Comparison of ENCODE assay signal across 27 mouse cellular contexts in genomic region chr10:127583649-127584048, GRCm38 (mm10). TPM values are rescaled to one million over a fixed set of nuclear protein-coding genes. Genes with fewer than 3 reads are reported as not detected.
DNase-seq lines count a peak whose midpoint lies in the region; ATAC-seq and TF ChIP-seq lines count a peak whose summit lies in the region.
"Had no signal": no experiment of that assay in that cellular context is flagged by ENCODE, and none has a peak within 500 bp of the region (broad histone marks: within the 10 kb centered on the region; RNA-seq: fewer than 3 reads in every experiment).

No protein-coding gene starts in this region.

- no peak for TF ChIP-seq CTCF in kidney, postnatal 0 days (IDR thresholded peaks at IDR 0.05; ENCODE audit: low read depth)

- H3K27ac ChIP-seq in kidney, postnatal 0 days: no peak overlapping the region
- H3K27ac ChIP-seq in forebrain, embryonic 10.5 days: no peak overlapping the region
- H3K27ac ChIP-seq: embryonic facial prominence, embryonic 10.5 days; embryonic facial prominence, embryonic 15.5 days; heart, embryonic 15.5 days; hindbrain, embryonic 13.5 days; kidney, embryonic 15.5 days; limb, embryonic 10.5 days; limb, embryonic 15.5 days; liver, embryonic 13.5 days; neural tube, embryonic 12.5 days had no signal

- H3K4me1 ChIP-seq in kidney, postnatal 0 days (replicated peaks; ENCODE audit: insufficient read depth, low read length): no peaks in the 10 kb centered on the region
- peaks cover 4% of the 10 kb centered on the region; the same call in 1 of the 2 replicates for H3K4me1 ChIP-seq in forebrain, embryonic 10.5 days
- H3K4me1 ChIP-seq: embryonic facial prominence, embryonic 15.5 days; heart, embryonic 15.5 days; hindbrain, embryonic 13.5 days; limb, embryonic 10.5 days; limb, embryonic 15.5 days; neural tube, embryonic 12.5 days had no signal

- WGBS in kidney, postnatal 0 days: 71% methylated on average over 8 of the region's 8 CpGs
- 90% methylated on average over 8 of the region's 8 CpGs for WGBS in forebrain, embryonic 10.5 days

- no peak overlapping the region for H3K4me2 ChIP-seq in kidney, postnatal 0 days (ENCODE audit: low read length)
- no peak overlapping the region for H3K4me2 ChIP-seq in myocyte (ENCODE audit: low read depth)
- H3K4me2 ChIP-seq: embryonic facial prominence, embryonic 15.5 days; heart, embryonic 15.5 days; hindbrain, embryonic 13.5 days; kidney, embryonic 15.5 days; limb, embryonic 15.5 days; liver, embryonic 13.5 days; lung, embryonic 14.5 days; midbrain, embryonic 11.5 days; neural tube, embryonic 12.5 days had no signal

- peak; percentile 49; the same call in 1 of the 2 replicates for ATAC-seq in kidney, postnatal 0 days (replicated peaks; ENCODE audit: low FRiP score, low read depth)
- ATAC-seq: forebrain, embryonic 14.5 days; midbrain, embryonic 16.5 days had no signal

- H3K27me3 ChIP-seq in kidney, postnatal 0 days (ENCODE audit: insufficient read depth, low read length): no peaks in the 10 kb centered on the region
- H3K27me3 ChIP-seq in myocyte (ENCODE audit: control insufficient read depth, insufficient read depth, insufficient read length): no peaks in the 10 kb centered on the region
- H3K27me3 ChIP-seq in forebrain, embryonic 10.5 days (ENCODE audit: poor library complexity, severe bottlenecking): no peaks in the 10 kb centered on the region
- H3K27me3 ChIP-seq: embryonic facial prominence, embryonic 15.5 days; heart, embryonic 15.5 days; hindbrain, embryonic 13.5 days; kidney, embryonic 15.5 days; limb, embryonic 15.5 days; liver, embryonic 13.5 days; neural tube, embryonic 12.5 days had no signal

- no peaks in the 10 kb centered on the region for H3K79me2 ChIP-seq in myocyte (ENCODE audit: control insufficient read depth, insufficient read depth)

- H3K36me3 ChIP-seq in kidney, postnatal 0 days (ENCODE audit: insufficient read depth, low read length): no peaks in the 10 kb centered on the region
- peaks cover 50% of the 10 kb centered on the region for H3K36me3 ChIP-seq in myocyte (ENCODE audit: control insufficient read depth, insufficient read depth)
- H3K36me3 ChIP-seq in forebrain, embryonic 10.5 days (replicated peaks): peaks cover 96% of the 10 kb centered on the region

- DNase-seq in kidney, postnatal 0 days (ENCODE audit: low spot score): no peak
- DNase-seq in kidney, postnatal 4 days: no peak
- DNase-seq in urinary bladder, postnatal 36 days (ENCODE audit: low spot score in 2 of 2): peak; percentile 74 to 81
- no peak for DNase-seq in urinary bladder, postnatal 10 days (ENCODE audit: low spot score)
- DNase-seq in forebrain, embryonic 10.5 days (ENCODE audit: extremely low spot score, low spot score): no peak
- DNase-seq in thymus, postnatal 36 days: no peak
- DNase-seq in testis, postnatal 14 days (ENCODE audit: low spot score): no peak
- DNase-seq: adrenal gland, postnatal 25 days; gastrocnemius, postnatal 14 days; kidney, adult 18-20 months; kidney, postnatal 36 days; layer of hippocampus, postnatal 36 days; liver, embryonic 13.5 days; lung, embryonic 14.5 days; lung, postnatal 36 days had no signal

- no peaks in the 10 kb centered on the region for H3K9me3 ChIP-seq in kidney, postnatal 0 days (replicated peaks; ENCODE audit: low read length)
- H3K9me3 ChIP-seq in forebrain, embryonic 10.5 days: no peaks in the 10 kb centered on the region
- H3K9me3 ChIP-seq: embryonic facial prominence, embryonic 10.5 days; embryonic facial prominence, embryonic 15.5 days; heart, embryonic 15.5 days; hindbrain, embryonic 13.5 days; kidney, embryonic 15.5 days; limb, embryonic 10.5 days; limb, embryonic 15.5 days; liver, embryonic 13.5 days; neural tube, embryonic 12.5 days had no signal

- TF ChIP-seq POLR2A in myocyte (IDR thresholded peaks at IDR 0.05; ENCODE audit: insufficient read length, low read depth): no peak

- no peak overlapping the region for H3ac ChIP-seq in myocyte (ENCODE audit: control insufficient read depth, insufficient read length)

- no peak overlapping the region for H3K9ac ChIP-seq in kidney, postnatal 0 days (ENCODE audit: low read depth, low read length)
- H3K9ac ChIP-seq: embryonic facial prominence, embryonic 15.5 days; heart, embryonic 15.5 days; hindbrain, embryonic 13.5 days; kidney, embryonic 15.5 days; limb, embryonic 15.5 days; liver, embryonic 13.5 days; lung, embryonic 14.5 days; neural tube, embryonic 12.5 days had no signal

- no peak overlapping the region for H3K4me3 ChIP-seq in kidney, postnatal 0 days (replicated peaks; ENCODE audit: low read depth, low read length)
- no peak overlapping the region for H3K4me3 ChIP-seq in myocyte
- no peak overlapping the region for H3K4me3 ChIP-seq in forebrain, embryonic 10.5 days
- H3K4me3 ChIP-seq: embryonic facial prominence, embryonic 10.5 days; embryonic facial prominence, embryonic 15.5 days; heart, embryonic 15.5 days; hindbrain, embryonic 13.5 days; kidney, embryonic 15.5 days; limb, embryonic 10.5 days; limb, embryonic 15.5 days; liver, embryonic 13.5 days; neural tube, embryonic 12.5 days had no signal

TF ChIP-seq in myocyte, 11 proteins besides CTCF, POLR2A, EP300 and RAD21:
- TF ChIP-seq MYOD1 (IDR thresholded peaks at IDR 0.05; ENCODE audit: control insufficient read depth in 1 of 3, insufficient read length in 2 of 3, low read depth in 2 of 3): peak in 2 of 3 experiments; percentile 11 to 72
- peak in 1 of 3 experiments; percentile 77 for TF ChIP-seq MYOG (IDR thresholded peaks at IDR 0.05; ENCODE audit: control insufficient read depth in 1 of 3, insufficient read depth in 1 of 3, insufficient read length in 2 of 3, low read depth in 2 of 3)
- TF ChIP-seq REST (IDR thresholded peaks at IDR 0.05; ENCODE audit: insufficient read depth, insufficient read length): no peak
- no peak for TF ChIP-seq USF1 (IDR thresholded peaks at IDR 0.05; ENCODE audit: low read depth)
TF ChIP-seq in myocyte: peak in this region for 2.

RNA-seq across cellular contexts. Expression of gene Lrp1, which starts 37.3 kb away (rescaled TPM):
- 42.6 and 44.5 TPM in 2 replicates for polyA plus RNA-seq in kidney, postnatal 0 days (2015; fragmentation: Nextera tagmentation; extraction: Ambion mirVana)
- 244 TPM for polyA plus RNA-seq in myocyte (2012; fragmentation: generic; extraction: Trizol)
- 66.5 and 67.4 TPM in 2 replicates for polyA plus RNA-seq in forebrain, embryonic 10.5 days (2016; fragmentation: Nextera tagmentation; extraction: Ambion mirVana)

RNA-seq across cellular contexts. Expression of gene Nxph4, which starts 49.3 kb away (rescaled TPM):
- 0.93 and 1.1 TPM in 2 replicates for polyA plus RNA-seq in kidney, postnatal 0 days (2015; fragmentation: Nextera tagmentation; extraction: Ambion mirVana)
- polyA plus RNA-seq in myocyte (2012; fragmentation: generic; extraction: Trizol): 3.9 TPM
- 3.0 and 9.5 TPM in 2 replicates for polyA plus RNA-seq in forebrain, embryonic 10.5 days (2016; fragmentation: Nextera tagmentation; extraction: Ambion mirVana)

RNA-seq across cellular contexts. Expression of gene Stat6, which starts 59.1 kb away (rescaled TPM):
- 26.2 and 27.0 TPM in 2 replicates for polyA plus RNA-seq in kidney, postnatal 0 days (2015; fragmentation: Nextera tagmentation; extraction: Ambion mirVana)
- polyA plus RNA-seq in myocyte (2012; fragmentation: generic; extraction: Trizol): 0.26 TPM
- polyA plus RNA-seq in forebrain, embryonic 10.5 days (2016; fragmentation: Nextera tagmentation; extraction: Ambion mirVana): 7.3 and 7.7 TPM in 2 replicates

Comparison
In these comparisons a context has a peak if more than half of its experiments do, and no peak if none do; other contexts are left out.
1. DNase-seq: peak in urinary bladder, postnatal 36 days (2 of 2); none in kidney, postnatal 0 days (single experiment), kidney, postnatal 4 days (0 of 2), urinary bladder, postnatal 10 days (single experiment), forebrain, embryonic 10.5 days (single experiment), thymus, postnatal 36 days (0 of 2) and testis, postnatal 14 days (single experiment).